Mouse (Mus musculus): ENCODE results near the gene Lrba. TPM values are rescaled to one million over a fixed set of nuclear protein-coding genes. Genes with fewer than 3 reads are reported as not detected.
A peak's percentile ranks its signal among the peaks of the same experiment; 100 is the strongest.

The Lrba gene
- polyA plus RNA-seq, 1 experiment from 2014 or later, result 1.8 TPM

DNA sequence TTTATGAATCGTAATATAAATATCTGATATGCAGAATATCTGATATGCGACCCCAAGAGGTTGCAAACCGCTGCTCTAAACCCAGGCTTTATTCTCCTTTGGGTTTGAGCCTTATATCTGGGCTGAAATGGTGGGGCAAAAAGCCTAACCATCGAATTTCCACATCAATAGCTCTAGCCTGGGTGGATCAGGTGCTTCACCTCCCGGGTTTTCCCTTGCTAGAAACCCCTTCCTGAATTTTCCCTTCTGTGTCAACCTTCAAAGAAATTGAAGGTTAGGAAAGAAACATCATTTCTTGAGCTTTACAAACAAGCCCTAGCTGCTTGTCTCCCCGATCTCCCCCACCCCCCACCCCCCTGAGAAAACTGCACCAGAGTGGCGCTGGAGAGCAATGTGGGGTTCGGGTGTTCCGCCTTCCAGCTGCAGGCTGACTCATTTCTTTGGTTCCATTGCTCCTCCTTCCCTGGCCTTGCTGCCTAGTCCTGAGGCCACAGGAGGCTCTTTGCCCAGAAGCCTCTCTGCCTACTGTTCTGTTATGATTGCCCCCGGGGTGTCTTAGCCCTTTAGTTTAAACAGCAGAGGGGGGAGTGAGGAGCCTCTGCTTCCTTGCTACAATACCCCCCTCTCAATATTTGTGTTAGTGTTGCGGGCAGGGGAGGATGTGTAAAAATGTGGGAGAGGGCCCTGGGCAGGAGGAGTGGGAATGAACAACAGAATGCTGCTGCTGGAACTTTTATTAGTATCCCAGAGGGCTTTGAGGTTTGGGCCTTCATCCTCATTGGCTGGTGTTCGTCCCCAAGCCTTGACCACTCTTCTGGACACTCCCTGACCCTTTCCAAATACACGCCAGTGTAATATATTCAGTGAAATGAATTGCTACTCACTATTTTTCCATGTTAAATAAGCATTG, 314.4 kb downstream of the Lrba start:
- H3K4me2 ChIP-seq (ENCODE audit: low read depth, low read length), result peak overlapping the region; percentile 49
- no peaks in the 10 kb centered on the region for H3K4me1 ChIP-seq (ENCODE audit: insufficient read depth)
- H3K27ac ChIP-seq (ENCODE audit: low read depth), result peak overlapping the region; percentile 66
- no peaks in the 10 kb centered on the region for H3K36me3 ChIP-seq (replicated peaks; ENCODE audit: insufficient read depth, low read length)
- H3K4me3 ChIP-seq (ENCODE audit: low read depth, low read length), result no peak overlapping the region
- peak; percentile 30 for TF ChIP-seq CTCF (IDR thresholded peaks at IDR 0.05; ENCODE audit: low read depth)
- no peak for TF ChIP-seq EP300 (IDR thresholded peaks at IDR 0.05; ENCODE audit: low read depth)
- no peak overlapping the region for H3K9ac ChIP-seq (replicated peaks)
- DNase-seq, result no peak
- 37% methylated on average over 13 of the region's 13 CpGs for WGBS (ENCODE audit: insufficient replicate concordance)
- H3K27me3 ChIP-seq (ENCODE audit: insufficient read depth, low read length), result no peaks in the 10 kb centered on the region
- no peaks in the 10 kb centered on the region for H3K9me3 ChIP-seq (ENCODE audit: low read length)
- ATAC-seq, result peak; percentile 81

DNA sequence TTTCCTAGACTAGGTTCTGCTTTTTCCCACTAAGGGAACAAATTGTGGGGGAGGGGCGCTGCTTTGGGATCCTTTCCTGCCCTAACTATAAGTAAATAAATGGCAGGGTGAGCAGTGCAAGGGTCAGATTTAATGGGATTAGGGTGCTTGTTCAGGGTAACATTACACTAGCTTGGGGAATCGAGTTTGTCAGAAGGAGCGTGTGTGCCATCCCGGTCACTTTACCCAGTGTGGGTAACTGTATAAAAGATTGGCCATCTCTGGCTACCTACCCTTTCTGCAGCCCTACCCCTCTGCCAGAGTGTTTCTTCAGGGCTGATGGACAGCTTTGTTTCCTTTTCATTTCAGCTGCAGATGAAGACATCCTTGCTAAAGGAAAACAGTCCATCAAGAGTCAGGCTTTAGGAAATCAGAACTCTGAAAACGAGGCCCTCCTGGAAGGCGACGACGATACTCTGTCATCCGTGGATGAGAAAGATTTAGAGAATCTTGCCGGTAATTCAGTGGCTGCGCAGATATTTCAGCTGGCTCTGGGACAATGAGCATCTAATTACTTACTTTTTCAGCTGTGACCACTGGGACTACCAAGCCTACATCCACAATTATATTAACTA, 315.2 kb downstream of the Lrba start:
- peak overlapping the region; percentile 66 for H3K27ac ChIP-seq (ENCODE audit: low read depth)
- DNase-seq (peak; percentile 42), ATAC-seq (peak; percentile 78)
- H3K9me3 ChIP-seq (ENCODE audit: low read length), result no peaks in the 10 kb centered on the region
- peak overlapping the region; percentile 49 for H3K4me2 ChIP-seq (ENCODE audit: low read depth, low read length)
- H3K4me3 ChIP-seq (ENCODE audit: low read depth, low read length), result no peak overlapping the region
- no peak for TF ChIP-seq EP300 (IDR thresholded peaks at IDR 0.05; ENCODE audit: low read depth)
- TF ChIP-seq CTCF (IDR thresholded peaks at IDR 0.05; ENCODE audit: low read depth), result no peak
- 67% methylated on average over 11 of the region's 11 CpGs for WGBS (ENCODE audit: insufficient replicate concordance)
- no peaks in the 10 kb centered on the region for H3K36me3 ChIP-seq (replicated peaks; ENCODE audit: insufficient read depth, low read length)
- 0 out of 2 replicates have a peak, but pooled peaks cover under 1% of the 10 kb centered on the region for H3K27me3 ChIP-seq (ENCODE audit: insufficient read depth, low read length)
- no peaks in the 10 kb centered on the region for H3K4me1 ChIP-seq (ENCODE audit: insufficient read depth)
- no peak overlapping the region for H3K9ac ChIP-seq (replicated peaks)

DNA sequence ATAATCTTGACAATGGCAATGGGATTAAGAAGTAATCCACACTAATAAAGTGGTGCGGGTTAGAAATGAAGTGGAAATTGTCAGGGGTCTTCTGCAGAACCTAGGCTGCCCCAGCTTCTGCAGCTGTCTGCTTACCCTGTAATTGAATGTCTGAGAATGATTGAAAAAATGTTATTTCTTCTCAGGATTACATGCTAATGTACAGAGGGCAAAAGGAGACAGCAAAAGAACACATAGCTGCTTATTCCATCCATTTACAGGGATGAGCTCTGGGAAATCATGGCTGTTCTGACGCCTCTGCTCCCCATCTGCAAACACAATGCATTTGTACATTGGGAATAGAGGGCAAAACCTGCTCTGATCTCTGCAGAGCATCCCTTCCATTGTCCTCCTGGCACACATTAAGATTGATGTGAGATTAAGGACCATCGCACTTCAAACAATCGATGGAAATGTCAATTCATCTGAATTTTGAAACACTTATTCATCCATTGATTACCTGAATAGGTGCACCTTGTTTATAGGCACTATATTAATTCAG, 316.7 kb downstream of the Lrba start:
- no peaks in the 10 kb centered on the region for H3K36me3 ChIP-seq (replicated peaks; ENCODE audit: insufficient read depth, low read length)
- ATAC-seq, result no peak
- no peak overlapping the region for H3K9ac ChIP-seq (replicated peaks)
- H3K27me3 ChIP-seq (ENCODE audit: insufficient read depth, low read length), result 0 out of 2 replicates have a peak, but pooled peaks cover 5% of the 10 kb centered on the region
- no peak overlapping the region for H3K27ac ChIP-seq (ENCODE audit: low read depth)
- H3K4me3 ChIP-seq (ENCODE audit: low read depth, low read length), result no peak overlapping the region
- TF ChIP-seq EP300 (IDR thresholded peaks at IDR 0.05; ENCODE audit: low read depth) (no peak), CTCF (IDR thresholded peaks at IDR 0.05; ENCODE audit: low read depth) (no peak)
- no peaks in the 10 kb centered on the region for H3K4me1 ChIP-seq (ENCODE audit: insufficient read depth)
- no peaks in the 10 kb centered on the region for H3K9me3 ChIP-seq (ENCODE audit: low read length)
- H3K4me2 ChIP-seq (ENCODE audit: low read depth, low read length), result no peak overlapping the region
- WGBS (ENCODE audit: insufficient replicate concordance), result 75% methylated on average over 4 of the region's 4 CpGs
- no peak for DNase-seq

DNA sequence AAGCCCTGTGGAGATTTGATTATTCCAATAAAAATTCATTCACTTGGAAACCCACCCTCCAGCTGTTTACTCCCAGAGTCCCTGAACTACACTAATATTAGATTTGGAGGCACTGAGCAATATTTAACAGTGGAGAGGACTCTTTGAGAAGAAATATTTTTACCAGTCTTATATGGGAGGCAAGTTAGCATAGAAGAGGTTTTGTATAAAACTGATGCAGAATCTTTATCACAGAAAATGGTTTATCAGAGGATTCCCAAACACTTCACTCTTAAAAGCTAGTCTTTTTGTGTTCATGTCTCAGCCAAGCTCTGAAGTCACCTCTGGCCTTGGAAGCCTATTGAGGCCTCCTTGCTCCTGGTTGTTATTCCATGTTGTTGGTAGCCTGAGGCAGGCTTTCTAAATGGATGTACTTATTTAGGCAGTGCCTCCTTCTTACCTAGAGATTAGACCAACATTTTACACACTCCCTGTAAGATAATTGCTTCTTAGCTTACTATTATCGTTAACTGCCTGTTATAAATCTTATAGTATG, 317.4 kb downstream of the Lrba start:
- no peaks in the 10 kb centered on the region for H3K9me3 ChIP-seq (ENCODE audit: low read length)
- DNase-seq, result no peak
- H3K9ac ChIP-seq (replicated peaks), result no peak overlapping the region
- WGBS (ENCODE audit: insufficient replicate concordance), result 81% methylated on average over 1 of the region's 1 CpGs
- no peak overlapping the region for H3K4me2 ChIP-seq (ENCODE audit: low read depth, low read length)
- H3K27ac ChIP-seq (ENCODE audit: low read depth), result no peak overlapping the region
- ATAC-seq, result no peak
- H3K27me3 ChIP-seq (ENCODE audit: insufficient read depth, low read length), result peaks cover 12% of the 10 kb centered on the region
- no peak for TF ChIP-seq EP300 (IDR thresholded peaks at IDR 0.05; ENCODE audit: low read depth)
- TF ChIP-seq CTCF (IDR thresholded peaks at IDR 0.05; ENCODE audit: low read depth), result no peak
- H3K36me3 ChIP-seq (replicated peaks; ENCODE audit: insufficient read depth, low read length), result no peaks in the 10 kb centered on the region
- peaks cover 3% of the 10 kb centered on the region; the same call in 1 of the 2 replicates for H3K4me1 ChIP-seq (ENCODE audit: insufficient read depth)
- H3K4me3 ChIP-seq (ENCODE audit: low read depth, low read length), result no peak overlapping the region

DNA sequence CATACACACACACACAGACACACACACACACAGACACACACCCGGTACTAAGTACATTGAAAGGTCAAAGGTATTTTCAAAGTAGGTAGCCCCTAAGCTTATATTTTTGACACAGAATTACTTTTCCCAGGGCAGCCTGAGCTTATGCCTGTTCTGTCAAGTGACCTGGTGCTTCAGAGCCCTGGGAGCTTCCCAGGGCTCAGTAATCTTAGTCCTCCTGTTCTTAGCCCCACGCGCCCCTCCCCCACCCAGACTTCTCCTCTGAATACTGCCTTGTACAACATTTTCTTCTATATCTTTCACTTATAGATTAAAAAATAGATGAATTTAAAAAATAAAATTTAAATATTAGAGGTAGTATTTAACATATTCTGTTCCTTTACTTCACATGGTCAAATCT, 320.3 kb downstream of the Lrba start:
- H3K27ac ChIP-seq (ENCODE audit: low read depth), result no peak overlapping the region
- DNase-seq (no peak), ATAC-seq (no peak)
- peaks cover 29% of the 10 kb centered on the region for H3K27me3 ChIP-seq (ENCODE audit: insufficient read depth, low read length)
- TF ChIP-seq CTCF (IDR thresholded peaks at IDR 0.05; ENCODE audit: low read depth) (no peak), EP300 (IDR thresholded peaks at IDR 0.05; ENCODE audit: low read depth) (no peak)
- peaks cover 3% of the 10 kb centered on the region; the same call in 1 of the 2 replicates for H3K4me1 ChIP-seq (ENCODE audit: insufficient read depth)
- H3K9ac ChIP-seq (replicated peaks), result no peak overlapping the region
- H3K4me3 ChIP-seq (ENCODE audit: low read depth, low read length), result no peak overlapping the region
- WGBS (ENCODE audit: insufficient replicate concordance), result 78% methylated on average over 3 of the region's 3 CpGs
- no peak overlapping the region for H3K4me2 ChIP-seq (ENCODE audit: low read depth, low read length)
- H3K9me3 ChIP-seq (ENCODE audit: low read length), result no peaks in the 10 kb centered on the region
- H3K36me3 ChIP-seq (replicated peaks; ENCODE audit: insufficient read depth, low read length), result no peaks in the 10 kb centered on the region

DNA sequence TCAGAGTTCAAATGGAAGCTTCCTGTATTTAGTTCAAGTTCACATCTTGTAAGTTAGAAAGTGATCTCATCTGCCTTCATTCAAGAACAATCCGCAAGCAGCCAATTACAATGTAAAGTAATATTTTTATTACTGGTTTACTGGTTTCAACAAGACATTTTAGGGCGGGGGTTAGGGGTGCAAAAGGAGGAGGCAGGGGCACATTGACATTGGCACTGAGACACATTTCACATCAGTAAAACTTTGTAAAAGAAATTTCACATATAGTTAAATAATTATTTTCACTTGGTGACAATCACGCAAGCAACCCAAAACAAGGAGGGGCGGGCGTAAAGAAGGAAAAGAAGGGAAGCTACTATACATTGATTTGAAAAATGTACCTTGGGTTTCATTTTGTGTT, 321.5 kb downstream of the Lrba start:
- H3K4me1 ChIP-seq (ENCODE audit: insufficient read depth), result peaks cover 3% of the 10 kb centered on the region; the same call in 1 of the 2 replicates
- ATAC-seq, result no peak
- peak overlapping the region; percentile 43 for H3K4me3 ChIP-seq (ENCODE audit: low read depth, low read length)
- H3K36me3 ChIP-seq (replicated peaks; ENCODE audit: insufficient read depth, low read length), result no peaks in the 10 kb centered on the region
- H3K27ac ChIP-seq (ENCODE audit: low read depth), result no peak overlapping the region
- H3K27me3 ChIP-seq (ENCODE audit: insufficient read depth, low read length), result peaks cover 38% of the 10 kb centered on the region
- H3K9me3 ChIP-seq (ENCODE audit: low read length), result no peaks in the 10 kb centered on the region
- DNase-seq, result no peak
- peak overlapping the region; percentile 68 for H3K4me2 ChIP-seq (ENCODE audit: low read depth, low read length)
- TF ChIP-seq CTCF (IDR thresholded peaks at IDR 0.05; ENCODE audit: low read depth), result no peak
- TF ChIP-seq EP300 (IDR thresholded peaks at IDR 0.05; ENCODE audit: low read depth), result no peak
- no peak overlapping the region for H3K9ac ChIP-seq (replicated peaks)
- WGBS (ENCODE audit: insufficient replicate concordance), result 30% methylated on average over 5 of the region's 5 CpGs
